Mouse (Mus musculus): ENCODE results near the gene Elf1. TPM values are rescaled to one million over a fixed set of nuclear protein-coding genes. Genes with fewer than 3 reads are reported as not detected.

Gene Elf1
- total and polyA plus RNA-seq, 2 experiments, result 6.4 to 13.8 TPM

DNA sequence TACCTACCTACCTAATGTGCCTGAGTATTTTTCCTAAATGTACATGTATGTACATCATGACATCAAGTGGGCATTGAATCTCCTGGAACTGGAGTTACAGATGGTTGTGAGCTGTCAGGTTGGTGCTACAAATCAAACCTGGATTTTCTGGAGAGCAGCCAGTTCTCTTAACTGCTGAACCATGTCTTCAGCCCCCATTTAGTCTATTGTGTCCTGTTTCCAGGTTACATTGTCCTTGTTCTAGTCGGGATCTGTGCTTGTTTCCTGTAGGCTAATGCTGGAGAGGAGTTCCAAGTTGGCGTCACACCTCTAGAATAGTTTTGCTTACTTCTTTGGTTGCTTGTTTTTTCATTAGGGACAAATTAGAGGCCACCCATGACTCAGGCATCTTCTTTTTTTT, 124.9 kb downstream of the Elf1 start:
- no peaks in the 10 kb centered on the region for H3K27me3 ChIP-seq (ENCODE audit: control insufficient read depth, insufficient read depth, low read length)
- H3K36me3 ChIP-seq (ENCODE audit: control insufficient read depth, insufficient read depth, low read length), result peaks cover 40% of the 10 kb centered on the region
- TF ChIP-seq CTCF (IDR thresholded peaks at IDR 0.05; ENCODE audit: low read depth, low read length) (no peak), POLR2A (IDR thresholded peaks at IDR 0.05; ENCODE audit: extremely low read depth, insufficient read depth, low read length) (no peak)
- no peak for DNase-seq (ENCODE audit: extremely low read depth, low read depth, low spot score)
- no peak overlapping the region for H3K9ac ChIP-seq (ENCODE audit: low read depth, low read length)
- no peak overlapping the region for H3K4me3 ChIP-seq (ENCODE audit: insufficient read depth, low read depth, low read length)
- H3K27ac ChIP-seq (replicated peaks; ENCODE audit: insufficient read depth, low read depth, low read length), result no peak overlapping the region
- 80% methylated on average over 2 of the region's 2 CpGs for WGBS
- peaks cover 3% of the 10 kb centered on the region; the same call in 1 of the 2 replicates for H3K4me1 ChIP-seq (ENCODE audit: control insufficient read depth, insufficient read depth, low read length)
- peaks cover 2% of the 10 kb centered on the region; the same call in 1 of the 2 replicates for H3K79me2 ChIP-seq (ENCODE audit: control insufficient read depth, insufficient read depth, low read length)

DNA sequence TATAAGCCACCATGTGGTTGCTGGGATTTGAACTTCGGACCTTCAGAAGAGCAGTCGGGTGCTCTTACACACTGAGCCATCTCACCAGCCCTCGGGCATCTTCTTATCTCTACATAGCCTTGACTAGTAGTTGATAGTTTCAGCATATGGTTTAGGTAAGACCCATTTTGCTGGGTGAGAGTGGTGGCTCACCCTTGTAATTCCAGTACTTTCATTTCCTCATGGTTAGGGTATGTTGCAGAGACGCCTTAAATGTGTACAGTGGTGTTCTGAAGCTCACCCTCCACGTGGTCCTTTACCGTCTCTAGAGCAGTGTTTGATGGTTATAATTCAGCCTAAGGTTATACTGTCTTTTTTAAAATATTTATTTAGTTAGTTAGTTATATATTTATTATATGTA, 125.4 kb downstream of the Elf1 start:
- peaks cover 2% of the 10 kb centered on the region; the same call in 1 of the 2 replicates for H3K79me2 ChIP-seq (ENCODE audit: control insufficient read depth, insufficient read depth, low read length)
- 87% methylated on average over 6 of the region's 6 CpGs for WGBS
- no peak for TF ChIP-seq POLR2A (IDR thresholded peaks at IDR 0.05; ENCODE audit: extremely low read depth, insufficient read depth, low read length)
- H3K36me3 ChIP-seq (ENCODE audit: control insufficient read depth, insufficient read depth, low read length), result peaks cover 44% of the 10 kb centered on the region
- DNase-seq (ENCODE audit: extremely low read depth, low read depth, low spot score), result no peak
- H3K27me3 ChIP-seq (ENCODE audit: control insufficient read depth, insufficient read depth, low read length), result no peaks in the 10 kb centered on the region
- no peaks in the 10 kb centered on the region for H3K4me1 ChIP-seq (ENCODE audit: control insufficient read depth, insufficient read depth, low read length)
- no peak overlapping the region for H3K27ac ChIP-seq (replicated peaks; ENCODE audit: insufficient read depth, low read depth, low read length)
- H3K9ac ChIP-seq (ENCODE audit: low read depth, low read length), result no peak overlapping the region
- H3K4me3 ChIP-seq (ENCODE audit: insufficient read depth, low read depth, low read length), result no peak overlapping the region

DNA sequence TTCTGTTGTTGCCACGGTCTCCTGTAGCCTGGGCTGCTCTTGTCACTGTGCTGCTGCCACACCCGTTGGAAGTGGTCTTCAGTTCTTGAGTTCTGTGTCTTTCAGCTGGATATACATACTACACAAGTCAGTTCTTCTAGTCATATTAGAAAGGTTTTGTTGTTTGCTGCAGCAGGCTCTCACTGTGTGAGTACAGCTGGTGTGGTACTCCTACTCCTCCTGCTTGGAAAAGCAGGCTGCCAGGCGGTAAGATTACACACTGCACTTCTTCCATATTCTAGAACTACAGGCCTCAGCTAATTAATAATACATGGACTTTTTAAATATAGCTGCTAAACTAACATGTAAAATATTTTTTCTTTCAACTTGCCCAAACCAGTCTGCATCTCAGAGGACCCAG, 125.9 kb downstream of the Elf1 start:
- Histone ChIP-seq H3K27me3 (ENCODE audit: control insufficient read depth, insufficient read depth, low read length) (no peaks in the 10 kb centered on the region), H3K79me2 (ENCODE audit: control insufficient read depth, insufficient read depth, low read length) (peaks cover 2% of the 10 kb centered on the region; the same call in 1 of the 2 replicates), H3K9ac (ENCODE audit: low read depth, low read length) (no peak overlapping the region), H3K4me3 (ENCODE audit: insufficient read depth, low read depth, low read length) (no peak overlapping the region), H3K4me1 (ENCODE audit: control insufficient read depth, insufficient read depth, low read length) (no peaks in the 10 kb centered on the region), H3K27ac (replicated peaks; ENCODE audit: insufficient read depth, low read depth, low read length) (no peak overlapping the region), H3K36me3 (ENCODE audit: control insufficient read depth, insufficient read depth, low read length) (peaks cover 45% of the 10 kb centered on the region)
- 92% methylated on average over 3 of the region's 3 CpGs for WGBS
- TF ChIP-seq CTCF (IDR thresholded peaks at IDR 0.05; ENCODE audit: low read depth, low read length) (no peak), POLR2A (IDR thresholded peaks at IDR 0.05; ENCODE audit: extremely low read depth, insufficient read depth, low read length) (no peak)
- no peak for DNase-seq (ENCODE audit: extremely low read depth, low read depth, low spot score)

DNA sequence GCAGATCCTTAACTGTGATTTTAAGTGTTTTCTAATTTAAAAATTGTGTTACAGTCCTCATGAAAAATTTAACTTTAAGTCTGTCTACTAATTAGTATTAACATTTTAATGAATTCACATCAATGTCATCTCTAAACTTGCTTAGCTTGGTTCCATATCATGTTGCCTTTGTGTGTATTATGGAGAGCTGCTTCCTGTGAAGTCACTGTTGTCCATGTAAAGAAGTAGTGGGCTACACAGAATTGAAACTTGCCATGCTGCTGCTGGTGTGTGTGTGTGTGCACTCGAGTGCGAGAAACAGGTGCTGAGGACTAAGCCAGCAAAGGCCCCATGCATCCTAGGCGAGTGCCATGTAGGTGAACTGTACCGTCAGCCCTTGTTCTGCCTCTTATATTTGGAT, 126.4 kb downstream of the Elf1 start:
- peaks cover 45% of the 10 kb centered on the region for H3K36me3 ChIP-seq (ENCODE audit: control insufficient read depth, insufficient read depth, low read length)
- TF ChIP-seq CTCF (IDR thresholded peaks at IDR 0.05; ENCODE audit: low read depth, low read length), result no peak
- TF ChIP-seq POLR2A (IDR thresholded peaks at IDR 0.05; ENCODE audit: extremely low read depth, insufficient read depth, low read length), result no peak
- H3K4me1 ChIP-seq (ENCODE audit: control insufficient read depth, insufficient read depth, low read length), result no peaks in the 10 kb centered on the region
- H3K79me2 ChIP-seq (ENCODE audit: control insufficient read depth, insufficient read depth, low read length), result peaks cover 2% of the 10 kb centered on the region; the same call in 1 of the 2 replicates
- no peak overlapping the region for H3K9ac ChIP-seq (ENCODE audit: low read depth, low read length)
- no peaks in the 10 kb centered on the region for H3K27me3 ChIP-seq (ENCODE audit: control insufficient read depth, insufficient read depth, low read length)
- no peak overlapping the region for H3K4me3 ChIP-seq (ENCODE audit: insufficient read depth, low read depth, low read length)
- 95% methylated on average over 4 of the region's 4 CpGs for WGBS
- no peak for DNase-seq (ENCODE audit: extremely low read depth, low read depth, low spot score)
- H3K27ac ChIP-seq (replicated peaks; ENCODE audit: insufficient read depth, low read depth, low read length), result no peak overlapping the region

DNA sequence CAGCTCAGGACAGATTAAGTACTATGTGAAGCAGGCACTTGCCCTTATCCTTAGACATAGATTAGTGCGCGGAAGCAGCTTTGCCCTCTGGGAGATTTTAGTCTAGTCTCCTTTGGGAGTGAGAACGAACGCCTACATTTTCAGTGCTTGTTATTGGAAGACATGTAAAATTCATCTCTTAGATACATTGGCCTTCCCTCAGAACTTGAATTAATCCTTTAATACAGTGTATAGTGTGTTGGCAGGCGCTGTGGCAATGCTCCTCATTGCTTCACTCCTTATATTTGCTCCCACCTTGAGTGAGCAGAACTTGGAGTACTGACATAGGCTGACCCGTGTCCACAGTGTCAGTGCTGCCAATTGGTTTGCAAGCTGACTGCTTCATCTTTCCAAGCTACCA, 127.3 kb downstream of the Elf1 start:
- TF ChIP-seq POLR2A (IDR thresholded peaks at IDR 0.05; ENCODE audit: extremely low read depth, insufficient read depth, low read length) (no peak), CTCF (IDR thresholded peaks at IDR 0.05; ENCODE audit: low read depth, low read length) (no peak)

DNA sequence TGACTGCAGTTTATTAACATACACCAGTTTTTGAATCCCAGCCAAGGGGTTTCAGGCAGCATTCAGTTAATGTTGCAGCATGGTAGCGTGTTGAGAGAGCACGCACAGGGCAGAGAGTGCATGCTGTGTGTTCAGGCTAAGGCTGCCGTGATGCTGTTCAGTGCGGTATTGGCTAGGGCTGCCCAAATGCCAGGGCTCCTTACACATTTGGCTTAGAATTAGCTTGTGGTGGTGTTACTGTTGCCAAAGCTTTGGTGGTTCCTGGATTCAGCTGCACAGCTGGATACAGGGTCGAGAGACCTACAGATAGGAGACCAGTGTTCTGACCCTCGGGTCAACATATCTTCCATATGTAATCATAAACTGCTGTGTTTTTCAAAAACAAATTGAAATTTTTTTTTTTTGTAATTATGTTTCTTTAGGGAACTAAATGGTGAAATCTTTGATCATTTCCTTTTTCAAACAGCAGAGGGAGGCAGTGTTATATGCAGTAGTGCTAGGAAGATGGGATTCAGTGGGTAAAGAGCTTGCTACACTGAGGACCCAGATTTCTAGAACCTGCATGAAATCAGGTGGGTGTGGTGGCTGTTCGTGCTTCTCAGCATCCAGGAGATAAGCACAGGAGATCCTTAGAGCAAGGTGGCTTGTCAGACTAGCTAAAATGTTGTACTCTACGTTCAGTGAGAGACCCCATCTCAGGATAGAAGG, 136.3 kb downstream of the Elf1 start:
- Histone ChIP-seq H3K9ac (ENCODE audit: low read depth, low read length) (no peak overlapping the region), H3K36me3 (ENCODE audit: control insufficient read depth, insufficient read depth, low read length) (peaks cover 41% of the 10 kb centered on the region), H3K27me3 (ENCODE audit: control insufficient read depth, insufficient read depth, low read length) (no peaks in the 10 kb centered on the region), H3K4me3 (ENCODE audit: insufficient read depth, low read depth, low read length) (no peak overlapping the region), H3K79me2 (ENCODE audit: control insufficient read depth, insufficient read depth, low read length) (no peaks in the 10 kb centered on the region), H3K27ac (replicated peaks; ENCODE audit: insufficient read depth, low read depth, low read length) (no peak overlapping the region), H3K4me1 (ENCODE audit: control insufficient read depth, insufficient read depth, low read length) (no peaks in the 10 kb centered on the region; the same call in 1 of the 2 replicates)
- TF ChIP-seq POLR2A (IDR thresholded peaks at IDR 0.05; ENCODE audit: extremely low read depth, insufficient read depth, low read length) (no peak), CTCF (IDR thresholded peaks at IDR 0.05; ENCODE audit: low read depth, low read length) (peak; percentile 28; the same call in 1 of the 2 replicates)
- DNase-seq (ENCODE audit: extremely low read depth, low read depth, low spot score), result peak; percentile 30
- 73% methylated on average over 8 of the region's 8 CpGs for WGBS

More for the DNA sequence above, 127.3 kb downstream of the Elf1 start:
- Histone ChIP-seq H3K4me1 (ENCODE audit: control insufficient read depth, insufficient read depth, low read length) (no peaks in the 10 kb centered on the region), H3K4me3 (ENCODE audit: insufficient read depth, low read depth, low read length) (no peak overlapping the region), H3K79me2 (ENCODE audit: control insufficient read depth, insufficient read depth, low read length) (peaks cover 2% of the 10 kb centered on the region; the same call in 1 of the 2 replicates), H3K36me3 (ENCODE audit: control insufficient read depth, insufficient read depth, low read length) (peaks cover 47% of the 10 kb centered on the region), H3K9ac (ENCODE audit: low read depth, low read length) (no peak overlapping the region), H3K27ac (replicated peaks; ENCODE audit: insufficient read depth, low read depth, low read length) (no peak overlapping the region), H3K27me3 (ENCODE audit: control insufficient read depth, insufficient read depth, low read length) (no peaks in the 10 kb centered on the region)
- 94% methylated on average over 6 of the region's 6 CpGs for WGBS
- DNase-seq (ENCODE audit: extremely low read depth, low read depth, low spot score), result no peak
